Mouse (Mus musculus): ENCODE data around the gene Tctn3.
A peak's percentile ranks its signal among the peaks of the same experiment; 100 is the strongest.

Tctn3 gene

GRCm38 (mm10) chr19:40555136-40555535 lies 56.9 kb downstream of the Tctn3 start:
- no peak for DNase-seq (ENCODE audit: low read depth, low spot score)

DNA sequence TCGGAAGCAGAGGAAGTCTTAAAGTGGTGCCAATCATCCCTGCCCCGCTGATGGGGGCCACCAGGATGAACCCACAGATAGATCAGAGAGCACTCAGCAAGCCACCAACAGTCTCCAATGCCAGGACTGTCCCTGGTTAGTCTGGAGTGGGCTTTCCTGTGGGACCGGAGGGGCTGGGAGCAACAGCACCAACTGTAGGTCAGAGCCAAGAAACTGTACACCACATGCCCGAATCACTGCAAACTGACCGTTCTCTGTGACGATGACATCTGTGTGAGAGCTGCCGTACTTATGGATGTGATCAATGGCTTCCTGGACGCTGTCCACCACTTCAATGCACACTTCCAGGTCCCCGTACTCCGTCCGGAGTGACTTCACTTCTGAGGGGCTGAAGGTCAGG lies 57.7 kb downstream of the Tctn3 start:
- DNase-seq (ENCODE audit: low read depth, low spot score), result no peak

DNA sequence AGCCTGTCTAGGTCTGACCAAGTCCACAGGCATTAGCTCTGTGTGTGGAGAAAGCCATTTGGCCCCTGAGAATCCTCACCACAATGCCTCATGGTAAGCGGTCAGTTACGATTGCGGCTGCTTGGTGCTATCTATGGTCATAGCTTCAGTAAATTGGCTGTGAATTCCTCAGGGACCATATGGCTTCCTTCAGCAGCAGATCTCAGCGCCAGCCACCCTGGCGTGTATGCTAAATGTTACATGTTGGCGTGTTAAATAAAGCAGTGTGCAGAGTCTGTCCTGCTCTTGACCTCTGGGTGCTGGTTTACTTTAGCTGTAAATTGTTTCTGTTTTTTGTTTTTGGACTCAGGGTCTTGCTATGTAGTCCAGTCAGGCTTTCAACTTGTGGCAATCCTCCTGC lies 58.2 kb downstream of the Tctn3 start:
- no peak for DNase-seq (ENCODE audit: low read depth, low spot score)

- no peak for DNase-seq (ENCODE audit: low read depth, low spot score)
Measured at GRCm38 (mm10) chr19:40553014-40553789, 58.8 kb downstream of the Tctn3 start.

DNA sequence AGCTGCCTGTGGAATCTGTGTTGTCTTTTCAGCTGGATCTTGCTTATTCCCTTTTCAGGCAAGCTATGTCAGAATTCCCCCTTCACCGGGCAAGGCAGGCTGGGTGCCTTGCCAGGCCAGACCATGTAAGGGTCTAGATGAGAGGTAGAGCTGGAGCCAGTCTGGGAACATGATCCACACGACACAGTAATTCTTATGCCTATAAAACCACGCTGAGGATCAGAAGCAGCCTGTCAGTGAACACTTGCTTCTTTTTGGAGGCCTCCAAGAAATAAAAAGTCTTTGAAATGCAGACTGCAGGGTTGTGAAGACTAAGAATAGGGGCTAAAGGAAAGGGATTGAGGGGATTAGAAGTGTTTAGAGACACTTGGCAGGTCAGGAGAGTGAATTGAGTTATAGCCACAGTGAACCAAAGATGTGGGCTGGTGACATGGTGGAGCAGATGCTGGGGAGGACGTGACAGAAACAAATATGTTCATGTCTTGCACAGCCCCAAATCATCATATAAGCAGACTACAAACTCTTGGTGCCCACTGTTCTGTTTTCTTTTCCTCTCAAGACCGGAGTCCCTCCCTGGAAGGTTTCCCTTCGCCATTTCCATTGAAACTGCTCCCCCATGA lies 62.4 kb downstream of the Tctn3 start:
- no peak for DNase-seq (ENCODE audit: low read depth, low spot score)

GRCm38 (mm10) chr19:40548796-40549515 lies 63.1 kb downstream of the Tctn3 start:
- DNase-seq (ENCODE audit: low read depth, low spot score), result peak; percentile 73

- DNase-seq (ENCODE audit: low read depth, low spot score), result no peak
Measured at GRCm38 (mm10) chr19:40548386-40548785, 63.6 kb downstream of the Tctn3 start.

Measured in ZHBTc4 (cell line).